Mouse (Mus musculus) ZHBTc4 (cell line): ENCODE data around the gene Kcnt2.

Experiments used
- DNase-seq: peaks from one replicate; pipeline ENCODE4 v3.0.0-alpha.2; 2011; ENCODE audit warnings: low read depth, low spot score

The Kcnt2 gene

GRCm38 (mm10) chr1:140245876-140246597, at the start of gene Kcnt2:
TSS of gene Kcnt2 (plus strand) at chr1:140246158.
- DNase-seq = no peak

- DNase-seq = peak; percentile 81
Observed at GRCm38 (mm10) chr1:140205329-140205728, 40.6 kb upstream of the Kcnt2 start.

- DNase-seq = peak; percentile 45
Observed at GRCm38 (mm10) chr1:140225221-140225620, 20.7 kb upstream of the Kcnt2 start.

- DNase-seq = no peak
Observed at GRCm38 (mm10) chr1:140226673-140227072, 19.3 kb upstream of the Kcnt2 start.

GRCm38 (mm10) chr1:140245465-140245864, 493 bp upstream of the Kcnt2 start:
- DNase-seq = peak; percentile 93

- no peak for DNase-seq
Observed at GRCm38 (mm10) chr1:140264696-140265095, 18.7 kb downstream of the Kcnt2 start.

- DNase-seq = no peak
Observed at GRCm38 (mm10) chr1:140266047-140266446, 20.1 kb downstream of the Kcnt2 start.

- no peak for DNase-seq
Observed at GRCm38 (mm10) chr1:140266643-140267286, 20.8 kb downstream of the Kcnt2 start.

- DNase-seq = no peak
Observed at GRCm38 (mm10) chr1:140267288-140267687, 21.3 kb downstream of the Kcnt2 start.

- DNase-seq = no peak
Observed at GRCm38 (mm10) chr1:140273624-140274023, 27.7 kb downstream of the Kcnt2 start.

GRCm38 (mm10) chr1:140275813-140276212, 29.9 kb downstream of the Kcnt2 start:
- DNase-seq = no peak

- no peak for DNase-seq
Observed at GRCm38 (mm10) chr1:140293140-140293539, 47.2 kb downstream of the Kcnt2 start.

- no peak for DNase-seq
Observed at GRCm38 (mm10) chr1:140295482-140295881, 49.5 kb downstream of the Kcnt2 start.

- no peak for DNase-seq
Observed at GRCm38 (mm10) chr1:140304244-140304643, 58.3 kb downstream of the Kcnt2 start.

GRCm38 (mm10) chr1:140305344-140305743, 59.4 kb downstream of the Kcnt2 start:
- DNase-seq = no peak

- no peak for DNase-seq
Observed at GRCm38 (mm10) chr1:140306339-140306738, 60.4 kb downstream of the Kcnt2 start.

- DNase-seq = no peak
Observed at GRCm38 (mm10) chr1:140310739-140311138, 64.8 kb downstream of the Kcnt2 start.

GRCm38 (mm10) chr1:140325088-140325487, 79.1 kb downstream of the Kcnt2 start:
- DNase-seq = no peak

GRCm38 (mm10) chr1:140326709-140327108, 80.8 kb downstream of the Kcnt2 start:
- no peak for DNase-seq

GRCm38 (mm10) chr1:140333702-140334101, 87.7 kb downstream of the Kcnt2 start:
- DNase-seq = no peak

GRCm38 (mm10) chr1:140338417-140338816, 92.5 kb downstream of the Kcnt2 start:
- DNase-seq = no peak

- DNase-seq = no peak
Observed at GRCm38 (mm10) chr1:140339368-140339767, 93.4 kb downstream of the Kcnt2 start.

GRCm38 (mm10) chr1:140364787-140365186, 118.8 kb downstream of the Kcnt2 start:
- DNase-seq = no peak
